Mouse (Mus musculus) neural tube, embryonic 15.5 days (tissue): ENCODE data around the gene Pex5. TPM values are rescaled to one million over a fixed set of nuclear protein-coding genes. Genes with fewer than 3 reads are reported as not detected.

Source experiments
- polyA plus RNA-seq: library from polyadenylated mRNA; unstranded; fragments of >200 nt; fragmentation: Nextera tagmentation; extraction: Ambion mirVana; gene quantifications from 2 replicates; pipeline ENCODE4 v1.2.1, GENCODE M21; 2015

Gene Pex5
- polyA plus RNA-seq, 1 experiment from 2014 or later = 62.4 TPM

Other genes with a start within 250 kb of the Pex5 start
- not detected in 2 replicates for gene Vmn2r27, start 183.2 kb downstream of the Pex5 start, polyA plus RNA-seq
- gene Cd163, start 110.4 kb downstream of the Pex5 start, polyA plus RNA-seq = 0.47 and 0.49 TPM in 2 replicates
- gene Clstn3, start 49.7 kb upstream of the Pex5 start, polyA plus RNA-seq = 135 and 160 TPM in 2 replicates
- 0.40 and 0.69 TPM in 2 replicates for gene C1rl, start 78.0 kb upstream of the Pex5 start, polyA plus RNA-seq
- gene C1ra, start 97.3 kb upstream of the Pex5 start, polyA plus RNA-seq = 0.31 and 1.4 TPM in 2 replicates
- gene C1s1, start 127.3 kb upstream of the Pex5 start, polyA plus RNA-seq = 1.1 and 2.8 TPM in 2 replicates
- not detected in 2 replicates for gene C1rb, start 155.2 kb upstream of the Pex5 start, polyA plus RNA-seq
- gene C1s2, start 221.0 kb upstream of the Pex5 start, polyA plus RNA-seq = 0.20 TPM in 1 of 2 replicates, not detected in the other
- gene Lpcat3, start 248.0 kb upstream of the Pex5 start, polyA plus RNA-seq = 47.2 and 56.6 TPM in 2 replicates